Mouse (Mus musculus): Measurements from ENCODE around the gene H2-T3.
"Not testable (repeated sequence)": the region's sequence is repeated elsewhere in the genome, so short reads cannot be mapped to it uniquely, and the experiment has no call there.

The H2-T3 gene

GRCm38 (mm10) chr17:36176132-36176531 lies 14.0 kb downstream of the H2-T3 start:
- DNase-seq = not testable (repeated sequence)

GRCm38 (mm10) chr17:36170287-36170814 lies 19.7 kb downstream of the H2-T3 start:
- no peak for DNase-seq

- no peak for DNase-seq
Measured at GRCm38 (mm10) chr17:36169753-36170152, 20.3 kb downstream of the H2-T3 start.

GRCm38 (mm10) chr17:36169094-36169493 lies 21.0 kb downstream of the H2-T3 start:
- not testable (repeated sequence) for DNase-seq

- peak in 1 of 2 experiments; percentile 47 for DNase-seq
Measured at GRCm38 (mm10) chr17:36168039-36168652, 21.9 kb downstream of the H2-T3 start, which contains the start of gene Gm8909. Gene Gm8909 (minus strand): TSS chr17:36168537.

GRCm38 (mm10) chr17:36167306-36168038 lies 22.6 kb downstream of the H2-T3 start:
- peak in 1 of 2 experiments; percentile 47 for DNase-seq

- not testable (repeated sequence) for DNase-seq
Measured at GRCm38 (mm10) chr17:36166901-36167300, 23.2 kb downstream of the H2-T3 start.

- no peak for DNase-seq
Measured at GRCm38 (mm10) chr17:36161129-36162051, 28.7 kb downstream of the H2-T3 start.

- not testable (repeated sequence) for DNase-seq
Measured at GRCm38 (mm10) chr17:36158264-36158663, 31.8 kb downstream of the H2-T3 start.

GRCm38 (mm10) chr17:36157782-36158181 lies 32.3 kb downstream of the H2-T3 start:
- DNase-seq = peak; percentile 29 to 42

GRCm38 (mm10) chr17:36154271-36155149 lies 35.6 kb downstream of the H2-T3 start:
- no peak for DNase-seq

- DNase-seq = not testable (repeated sequence)
Measured at GRCm38 (mm10) chr17:36151200-36151599, 38.9 kb downstream of the H2-T3 start.

GRCm38 (mm10) chr17:36148468-36148867 lies 41.6 kb downstream of the H2-T3 start:
- not testable (repeated sequence) for DNase-seq

- DNase-seq = peak in 1 of 2 experiments; percentile 66
Measured at GRCm38 (mm10) chr17:36146937-36147336, 43.1 kb downstream of the H2-T3 start.

- DNase-seq = not testable (repeated sequence)
Measured at GRCm38 (mm10) chr17:36145861-36146156, 44.3 kb downstream of the H2-T3 start.

- peak; percentile 56 to 71 for DNase-seq
Measured at GRCm38 (mm10) chr17:36145111-36145860, 44.8 kb downstream of the H2-T3 start.

GRCm38 (mm10) chr17:36136299-36136848 lies 53.7 kb downstream of the H2-T3 start:
- not testable (repeated sequence) for DNase-seq

Measured in thymus, postnatal 36 days (tissue).